Mouse (Mus musculus): ENCODE results near the gene Nwd1.

DNA sequence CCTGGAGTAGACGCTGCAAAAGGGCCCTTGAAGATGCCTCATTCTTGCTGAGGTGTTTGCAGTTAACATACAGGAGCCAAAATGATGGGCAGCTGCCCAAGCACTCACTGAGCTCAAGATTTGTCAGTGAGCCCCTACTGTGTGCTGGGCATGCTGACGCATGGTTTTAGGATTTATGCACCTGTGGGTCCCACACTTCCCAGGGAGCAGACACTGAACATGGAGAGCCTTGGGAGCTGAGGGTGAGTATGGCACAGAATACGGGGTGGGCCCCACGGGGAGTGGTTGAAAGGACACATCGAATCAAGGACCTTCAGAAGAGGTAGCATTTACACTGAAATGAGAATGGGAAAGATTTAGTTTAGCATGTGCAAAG is 245 bp downstream of the Nwd1 start:
- TF ChIP-seq CTCF (IDR thresholded peaks at IDR 0.05; ENCODE audit: borderline replicate concordance, insufficient read depth, low read depth, low read length): no peak
- no peak for TF ChIP-seq POLR2A (IDR thresholded peaks at IDR 0.05; ENCODE audit: borderline replicate concordance, insufficient read depth, low read length)
